Mouse (Mus musculus): ENCODE results near the gene Anks1.

The Anks1 gene

GRCm38 (mm10) chr17:28042299-28042771 is 133.2 kb downstream of the Anks1 start:
- no peak for DNase-seq (ENCODE audit: extremely low read depth, low read depth, low spot score)

GRCm38 (mm10) chr17:28047017-28047416 is 137.9 kb downstream of the Anks1 start:
- DNase-seq (ENCODE audit: extremely low read depth, low read depth, low spot score): no peak

GRCm38 (mm10) chr17:28047520-28047919 is 138.4 kb downstream of the Anks1 start:
- no peak for DNase-seq (ENCODE audit: extremely low read depth, low read depth, low spot score)

GRCm38 (mm10) chr17:28048425-28048824 is 139.3 kb downstream of the Anks1 start:
- DNase-seq (ENCODE audit: extremely low read depth, low read depth, low spot score): no peak

GRCm38 (mm10) chr17:28050210-28050609 is 141.1 kb downstream of the Anks1 start:
- DNase-seq (ENCODE audit: extremely low read depth, low read depth, low spot score): no peak

- no peak for DNase-seq (ENCODE audit: extremely low read depth, low read depth, low spot score)
Measured at GRCm38 (mm10) chr17:28052293-28052863, 143.3 kb downstream of the Anks1 start.

GRCm38 (mm10) chr17:28058346-28058745 is 149.2 kb downstream of the Anks1 start:
- DNase-seq (ENCODE audit: extremely low read depth, low read depth, low spot score): no peak

- no peak for DNase-seq (ENCODE audit: extremely low read depth, low read depth, low spot score)
Measured at GRCm38 (mm10) chr17:28060681-28061080, 151.6 kb downstream of the Anks1 start.

GRCm38 (mm10) chr17:28061472-28061871 is 152.4 kb downstream of the Anks1 start:
- DNase-seq (ENCODE audit: extremely low read depth, low read depth, low spot score): no peak

GRCm38 (mm10) chr17:28062710-28063109 is 153.6 kb downstream of the Anks1 start:
- no peak for DNase-seq (ENCODE audit: extremely low read depth, low read depth, low spot score)

- DNase-seq (ENCODE audit: extremely low read depth, low read depth, low spot score): no peak
Measured at GRCm38 (mm10) chr17:28063163-28063562, 154.1 kb downstream of the Anks1 start.

GRCm38 (mm10) chr17:28067303-28067702 is 158.2 kb downstream of the Anks1 start:
- DNase-seq (ENCODE audit: extremely low read depth, low read depth, low spot score): no peak

GRCm38 (mm10) chr17:28069446-28069845 is 160.3 kb downstream of the Anks1 start:
- DNase-seq (ENCODE audit: extremely low read depth, low read depth, low spot score): no peak

- no peak for DNase-seq (ENCODE audit: extremely low read depth, low read depth, low spot score)
Measured at GRCm38 (mm10) chr17:28070256-28070655, 161.2 kb downstream of the Anks1 start.

- DNase-seq (ENCODE audit: extremely low read depth, low read depth, low spot score): no peak
Measured at GRCm38 (mm10) chr17:28072730-28073129, 163.6 kb downstream of the Anks1 start.

- no peak for DNase-seq (ENCODE audit: extremely low read depth, low read depth, low spot score)
Measured at GRCm38 (mm10) chr17:28074486-28074885, 165.4 kb downstream of the Anks1 start.

- DNase-seq (ENCODE audit: extremely low read depth, low read depth, low spot score): no peak
Measured at GRCm38 (mm10) chr17:28078028-28078427, 168.9 kb downstream of the Anks1 start.

GRCm38 (mm10) chr17:28079618-28080017 is 170.5 kb downstream of the Anks1 start:
- DNase-seq (ENCODE audit: extremely low read depth, low read depth, low spot score): no peak

- no peak for DNase-seq (ENCODE audit: extremely low read depth, low read depth, low spot score)
Measured at GRCm38 (mm10) chr17:28080045-28080816, 171.1 kb downstream of the Anks1 start, which contains the start of gene Tcp11. Gene Tcp11, minus strand, starts transcription at chr17:28080639.

- no peak for DNase-seq (ENCODE audit: extremely low read depth, low read depth, low spot score)
Measured at GRCm38 (mm10) chr17:28080817-28081165, 171.7 kb downstream of the Anks1 start.

GRCm38 (mm10) chr17:28081385-28081784 is 172.3 kb downstream of the Anks1 start:
- no peak for DNase-seq (ENCODE audit: extremely low read depth, low read depth, low spot score)

GRCm38 (mm10) chr17:28081856-28082255 is 172.8 kb downstream of the Anks1 start:
- no peak for DNase-seq (ENCODE audit: extremely low read depth, low read depth, low spot score)
